Mouse (Mus musculus) layer of hippocampus, postnatal 14 days (tissue): ENCODE results near the gene Ptgr2. TPM values are rescaled to one million over a fixed set of nuclear protein-coding genes. Genes with fewer than 3 reads are reported as not detected.
"Not testable (repeated sequence)": the region's sequence is repeated elsewhere in the genome, so short reads cannot be mapped to it uniquely, and the experiment has no call there.

Experiments used
- DNase-seq, 2 experiments: peaks; one replicate each; pipeline ENCODE4 v3.0.0; 2021 to 2022; ENCODE audit warnings: low spot score in 2 of 2, mixed read lengths in 1 of 2
- total RNA-seq, 2 experiments: library from RNA; stranded (reverse); gene quantifications; 2 replicates each; pipeline ENCODE4 v1.2.3; 2021

Ptgr2 gene
- total RNA-seq, 2 experiments from 2014 or later, result 38.9 to 39.4 TPM

DNA sequence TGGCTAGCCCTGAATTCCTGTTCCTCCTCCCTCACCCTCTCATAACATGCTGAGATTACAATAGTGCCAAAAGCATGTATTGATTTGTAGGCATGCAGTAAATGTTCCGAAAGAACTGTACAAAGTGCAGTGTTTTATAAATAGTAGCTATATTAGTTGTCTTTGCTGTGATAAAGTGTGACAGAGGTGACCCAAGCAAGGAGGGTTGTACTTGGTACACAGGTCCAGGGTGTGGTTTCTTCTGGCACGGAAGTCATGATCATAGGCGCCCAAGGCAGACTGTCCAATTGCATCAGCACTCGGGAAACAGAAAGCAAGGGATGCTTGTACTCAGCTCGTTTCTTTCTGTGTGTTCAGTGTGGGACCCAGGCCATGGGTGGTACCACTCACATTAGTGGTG lies 19.1 kb downstream of the Ptgr2 start:
- no peak for DNase-seq

DNA sequence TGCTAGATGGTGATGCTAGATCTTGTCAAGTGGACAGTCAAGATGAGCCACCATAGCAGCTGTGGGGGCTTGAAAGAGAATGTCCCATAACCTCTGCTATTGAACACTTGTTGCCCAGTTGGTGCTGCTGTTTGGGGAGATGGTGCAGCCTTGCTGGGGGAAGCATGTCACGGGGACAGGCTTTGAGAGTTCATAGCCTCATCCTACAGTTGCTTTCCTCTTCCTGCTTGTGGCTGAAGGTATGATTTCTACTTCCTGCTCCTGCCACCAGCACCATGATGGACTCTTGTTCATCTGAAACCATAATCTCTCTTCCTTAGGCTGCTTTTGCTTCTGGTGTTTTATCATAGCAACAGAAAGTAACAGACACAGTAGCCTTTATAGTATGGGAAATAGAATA lies 19.5 kb downstream of the Ptgr2 start:
- no peak for DNase-seq

DNA sequence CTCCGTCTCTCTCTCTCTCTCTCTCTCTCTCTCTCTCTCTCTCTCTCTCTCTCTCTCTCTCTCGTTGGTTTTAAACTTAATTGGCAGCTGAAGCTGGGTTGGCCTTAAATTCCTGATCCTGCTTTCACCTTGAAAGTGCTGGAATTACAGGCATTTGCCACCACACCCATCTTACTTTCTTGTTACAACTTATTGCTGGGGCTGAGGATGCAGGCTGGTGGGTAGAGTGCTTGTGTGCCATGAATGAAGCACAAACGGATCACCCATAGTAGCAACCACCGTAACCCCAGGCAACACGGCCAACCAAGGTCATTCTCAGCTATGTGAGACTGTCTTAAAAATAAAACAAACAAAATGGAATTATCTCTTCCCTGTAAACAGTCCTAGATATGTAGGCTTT lies 26.3 kb downstream of the Ptgr2 start:
- DNase-seq, result no peak

DNA sequence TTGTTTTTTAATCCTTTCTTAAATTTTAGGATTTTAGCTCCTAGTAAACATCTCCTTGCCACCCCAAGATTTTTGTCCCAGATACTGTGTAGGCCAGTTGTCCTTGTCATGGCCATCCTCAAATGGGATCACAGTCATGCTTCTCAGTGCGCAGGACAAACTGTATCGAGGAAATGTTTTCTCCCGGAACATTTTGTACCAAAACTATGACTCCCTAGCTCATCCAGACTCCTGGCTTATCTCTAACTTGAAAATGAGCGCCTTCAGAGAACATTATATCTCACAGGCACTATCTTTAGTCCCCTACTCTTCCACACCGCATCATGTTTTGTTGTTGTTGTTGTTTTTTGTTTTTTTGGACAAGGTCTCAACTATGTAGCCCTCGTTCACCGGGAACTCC lies 31.0 kb downstream of the Ptgr2 start:
- DNase-seq, result no peak

DNA sequence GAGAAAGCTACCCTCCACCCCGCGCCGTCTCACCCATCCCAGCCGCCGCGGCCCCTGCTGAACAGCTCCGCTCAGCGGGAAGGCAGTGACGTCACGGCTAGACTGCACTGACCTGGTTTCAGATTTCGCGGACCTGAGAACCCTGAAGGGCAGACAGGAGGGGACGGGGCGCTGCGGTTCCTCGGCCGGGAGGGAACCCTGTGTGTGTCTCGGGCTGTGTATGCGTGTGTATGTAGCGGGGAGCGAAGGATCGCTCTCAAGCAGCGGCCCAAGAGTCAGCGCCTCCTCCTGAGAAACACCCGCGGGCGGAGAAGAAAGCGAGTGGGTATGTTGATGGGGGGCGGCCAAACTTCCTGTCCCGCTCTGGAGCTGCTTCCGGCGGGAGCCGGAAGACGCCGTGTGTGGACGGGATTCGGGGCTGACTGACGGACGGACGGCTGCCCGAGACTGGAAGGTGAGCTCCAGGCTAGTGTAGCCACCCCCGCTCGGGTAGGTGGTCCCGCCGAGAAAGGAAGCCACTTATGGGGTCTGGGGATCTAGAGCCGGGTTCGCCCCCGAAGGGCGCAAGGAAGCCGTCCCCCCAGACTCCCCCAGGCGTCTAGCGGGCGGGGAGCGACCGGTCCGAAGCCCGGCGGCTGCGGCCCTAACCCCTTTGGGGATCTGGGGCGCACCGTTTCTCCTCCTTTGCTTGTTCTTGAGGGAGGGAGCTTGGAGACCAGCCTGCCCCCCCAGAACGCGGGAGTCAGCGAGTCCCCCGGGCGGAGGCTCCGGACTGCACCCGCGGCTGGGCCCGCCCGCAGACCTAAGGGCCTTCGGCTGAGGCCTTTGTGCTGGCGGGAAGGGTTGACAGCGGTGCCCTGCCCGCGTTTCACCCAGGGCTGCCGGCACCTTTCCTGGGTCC lies 31.9 kb downstream of the Ptgr2 start, which contains the start of gene Zfp410:
Gene Zfp410 (plus strand): TSS at position 132 of the 901 bp plus-strand sequence.
- DNase-seq, result peak; percentile 80

DNA sequence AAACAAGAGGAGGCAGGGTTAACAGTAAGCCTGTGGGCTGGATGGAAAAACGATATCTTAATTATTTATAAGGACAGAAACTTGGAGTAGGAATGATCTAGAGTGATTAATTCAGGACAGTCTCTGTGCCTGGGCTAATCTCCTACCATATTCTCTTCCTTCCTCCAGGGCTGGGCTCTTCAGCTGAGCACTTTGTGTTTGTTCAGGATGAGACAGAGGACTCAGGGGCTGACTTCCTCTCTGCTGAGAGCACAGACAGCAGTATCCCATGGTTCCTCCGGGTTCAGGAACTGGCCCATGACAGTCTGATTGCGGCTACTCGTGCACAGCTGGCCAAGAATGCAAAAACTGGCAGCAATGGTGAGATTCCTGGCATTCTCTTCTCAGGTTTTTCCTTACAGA lies 42.1 kb downstream of the Ptgr2 start:
- no peak for DNase-seq

DNA sequence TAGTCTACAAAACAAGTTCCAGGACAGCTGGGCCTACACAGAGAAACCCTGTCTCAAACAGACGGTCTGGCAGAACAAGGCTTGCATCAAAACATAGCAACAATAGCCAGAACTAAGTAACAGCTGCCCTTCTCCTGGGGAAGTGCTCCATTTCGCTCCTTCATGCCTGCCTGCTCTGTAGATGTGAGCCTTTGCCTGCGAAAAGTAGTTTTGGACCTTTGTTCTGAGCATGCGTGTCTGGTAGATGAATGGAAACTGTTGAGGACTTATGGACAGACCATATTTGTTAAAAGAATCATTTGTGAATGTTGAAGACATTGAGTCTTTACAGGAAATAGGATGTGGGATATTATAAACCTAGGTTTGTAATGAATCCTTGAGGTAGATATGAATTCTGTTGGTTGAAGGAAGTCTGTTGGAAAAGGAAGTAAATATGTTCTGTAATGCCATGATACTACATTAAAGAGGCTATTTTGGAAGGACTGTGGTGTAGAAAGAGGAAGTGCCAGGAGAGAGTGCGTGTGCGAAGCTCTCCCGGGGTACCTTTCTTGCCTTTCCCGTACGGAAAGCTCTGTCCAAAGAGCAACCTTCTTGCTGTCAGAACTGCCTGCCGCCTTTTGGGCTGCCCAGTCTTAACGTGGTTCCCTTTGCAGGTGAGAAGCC lies 52.1 kb downstream of the Ptgr2 start:
- DNase-seq, result no peak

DNA sequence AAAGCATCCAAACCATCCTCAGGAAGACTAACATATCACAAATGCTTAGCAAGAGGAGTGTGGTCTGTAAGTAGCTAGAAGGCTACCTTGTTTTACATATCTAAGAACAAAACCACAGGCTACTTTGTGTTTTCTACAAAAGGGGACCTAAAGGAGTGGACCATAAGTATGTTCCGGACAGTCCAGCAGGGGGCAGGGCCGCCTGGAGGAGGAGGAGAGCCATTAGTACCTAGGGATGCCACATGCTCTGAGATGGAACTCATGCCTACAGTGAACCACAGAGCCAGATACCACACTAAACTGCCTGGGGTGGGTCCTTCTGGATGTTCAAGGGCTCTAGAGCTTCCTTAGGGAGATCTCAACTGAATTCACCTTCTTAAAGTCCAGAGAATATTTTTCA lies 62.2 kb downstream of the Ptgr2 start:
- no peak for DNase-seq

DNA sequence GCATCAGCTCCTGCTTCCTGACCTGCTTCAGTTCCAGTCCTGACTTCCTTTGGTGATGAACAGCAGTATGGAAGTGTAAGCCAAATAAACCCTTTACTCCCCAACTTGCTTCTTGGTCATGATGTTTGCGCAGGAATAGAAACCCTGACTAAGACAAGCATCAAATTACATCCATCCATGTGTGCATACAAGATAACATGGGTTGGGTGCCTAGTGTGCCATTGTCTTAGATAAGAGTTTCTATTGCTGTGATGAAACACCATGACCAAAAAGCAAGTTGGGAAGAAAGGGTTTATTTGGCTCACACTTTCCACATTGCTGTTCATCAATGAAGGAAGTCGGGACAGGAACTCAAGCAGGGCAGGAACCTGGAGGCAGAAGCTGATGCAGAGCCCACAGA lies 73.7 kb downstream of the Ptgr2 start:
- not testable (repeated sequence) for DNase-seq

DNA sequence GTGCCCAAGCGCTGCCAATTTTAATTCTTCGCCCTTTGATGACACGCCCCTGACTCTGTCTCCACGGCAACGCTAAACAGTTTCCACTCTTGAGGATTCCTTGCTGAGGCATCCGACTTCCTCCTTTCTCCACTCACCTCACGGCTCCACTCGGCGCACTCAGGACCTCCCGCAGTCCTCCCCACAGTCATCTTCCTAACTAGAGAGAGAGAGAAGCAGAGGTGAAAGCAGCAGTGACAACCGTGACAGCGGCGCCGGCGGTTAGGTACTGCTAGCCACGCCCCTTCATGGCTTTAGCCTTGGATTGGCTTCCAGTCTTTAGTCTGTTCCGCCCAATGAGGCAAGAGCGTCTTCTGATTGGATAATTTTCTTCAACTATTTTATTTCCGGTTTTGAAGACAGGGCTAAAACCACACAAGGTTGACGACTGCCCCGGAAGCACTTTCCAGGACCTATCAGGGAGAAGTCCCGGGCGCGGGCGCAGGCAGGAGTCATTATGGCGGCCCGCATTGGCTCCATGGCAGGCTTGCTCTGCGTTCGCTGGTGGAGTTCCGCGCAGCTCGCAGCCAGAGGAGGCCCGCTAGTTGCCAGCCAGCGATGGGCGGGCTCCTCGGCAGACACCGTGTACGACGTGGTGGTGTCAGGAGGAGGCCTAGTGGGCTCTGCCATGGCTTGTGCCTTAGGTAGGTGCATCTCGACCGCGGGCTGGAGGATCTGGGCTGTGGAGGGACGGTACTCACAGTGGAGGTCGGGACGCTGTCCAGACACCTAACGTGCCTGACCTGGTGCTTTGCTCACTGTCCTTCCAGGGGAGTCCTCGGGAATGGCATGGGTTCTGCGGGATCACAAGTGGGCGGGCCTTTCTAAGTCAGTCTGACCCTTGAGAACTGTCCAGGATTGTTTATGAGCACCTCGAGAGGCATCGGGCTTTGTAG lies 76.8 kb downstream of the Ptgr2 start, which contains the start of the genes Coq6 and Fam161b:
Gene Coq6 (plus strand): TSS at position 103 of the 935 bp plus-strand sequence.
Gene Fam161b (minus strand): TSS at position 279 of the 935 bp plus-strand sequence.
- peak; percentile 89 to 97 for DNase-seq

DNA sequence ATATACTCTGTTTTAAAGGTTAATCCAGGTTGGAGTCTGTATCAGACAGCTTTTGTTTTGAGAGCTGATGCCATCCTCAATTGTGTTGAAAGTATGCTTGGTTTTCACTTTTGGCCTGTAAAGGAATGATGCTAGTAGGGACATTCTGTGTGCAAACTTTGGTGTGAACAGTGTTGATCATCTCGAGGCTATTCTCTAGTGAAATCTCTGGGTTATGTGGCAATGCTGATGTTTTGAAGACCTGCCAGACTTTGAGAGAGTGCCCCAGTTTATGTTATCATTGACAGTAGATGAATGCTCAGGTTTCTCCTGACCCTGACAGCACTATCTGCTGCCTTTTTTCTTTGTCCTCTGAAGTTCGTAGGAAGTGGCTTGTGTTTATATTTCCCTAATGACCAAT lies 77.8 kb downstream of the Ptgr2 start:
- no peak for DNase-seq

DNA sequence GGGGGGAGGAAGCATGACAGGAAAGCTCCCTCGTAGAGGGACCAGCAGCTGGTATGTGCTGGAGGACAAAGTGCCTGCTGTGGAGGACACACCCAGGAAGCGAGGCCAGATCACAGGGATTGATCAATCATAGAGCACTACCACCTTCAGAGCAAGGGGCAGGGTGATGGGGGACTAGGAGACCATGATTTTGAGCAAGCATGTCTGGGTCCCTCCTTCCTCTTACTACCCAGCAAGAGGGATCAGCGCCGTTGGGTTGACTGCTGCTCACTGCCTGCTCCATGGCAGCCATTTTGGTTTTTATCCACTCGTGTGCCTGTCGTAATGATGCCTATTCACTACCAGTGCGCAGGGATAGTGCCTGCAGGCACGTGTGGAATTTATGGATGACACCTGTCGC lies 79.3 kb downstream of the Ptgr2 start:
- DNase-seq, result no peak

DNA sequence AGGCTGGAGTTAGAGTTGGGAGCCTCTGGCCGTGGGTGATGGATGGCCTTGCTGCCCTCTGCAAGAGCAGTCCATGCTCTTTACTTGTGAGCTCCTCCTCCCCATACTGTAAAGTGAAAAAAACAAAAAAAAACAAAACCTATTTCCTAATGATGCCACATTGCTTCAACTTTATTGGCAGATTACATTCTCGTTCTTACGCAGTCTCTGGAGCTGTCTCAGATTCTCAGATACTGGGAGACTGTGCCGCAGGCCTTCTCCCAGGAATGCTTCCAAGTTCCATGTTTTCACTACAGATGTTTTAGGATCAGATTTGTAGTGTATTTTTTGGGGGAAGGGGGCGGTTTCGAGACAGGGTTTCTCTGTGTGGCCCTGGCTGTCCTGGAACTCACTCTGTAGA lies 80.1 kb downstream of the Ptgr2 start:
- no peak for DNase-seq

Other genes starting within 250 kb of the Ptgr2 start
- 1 to 10 TPM; 2.2 to 4.4 TPM for gene Acot4, start 246.9 kb upstream of the Ptgr2 start, total RNA-seq
- gene Gm49366, start 246.3 kb upstream of the Ptgr2 start, total RNA-seq, result not detected
- gene Acot3, start 233.1 kb upstream of the Ptgr2 start, total RNA-seq, result 1 to 10 TPM; 1.2 to 1.8 TPM
- 1 to 10 TPM; 6.2 to 6.5 TPM for gene Acot5, start 215.9 kb upstream of the Ptgr2 start, total RNA-seq
- gene Acot6, start 184.6 kb upstream of the Ptgr2 start, total RNA-seq, result 1 to 10 TPM; 4.7 to 5.0 TPM
- 100 to 1,000 TPM in 1 of 2 experiments, 10 to 100 TPM in 1; 94.3 to 102 TPM for gene Dnal1, start 170.9 kb upstream of the Ptgr2 start, total RNA-seq
- 1 to 10 TPM; 3.3 to 4.5 TPM for gene Pnma1, start 136.7 kb upstream of the Ptgr2 start, total RNA-seq
- gene Elmsan1, start 66.4 kb upstream of the Ptgr2 start, total RNA-seq, result 10 to 100 TPM; 17.0 to 18.1 TPM
- 10 to 100 TPM; 35.9 to 39.0 TPM for gene Zfp410, start 31.6 kb downstream of the Ptgr2 start, total RNA-seq
- 10 to 100 TPM; 22.9 to 23.6 TPM for gene Coq6, start 76.4 kb downstream of the Ptgr2 start, total RNA-seq
- gene Fam161b, start 76.6 kb downstream of the Ptgr2 start, total RNA-seq, result 1 to 10 TPM; 9.6 to 9.7 TPM
- 10 to 100 TPM; 24.9 to 26.3 TPM for gene Entpd5, start 123.8 kb downstream of the Ptgr2 start, total RNA-seq
- gene Bbof1, start 123.8 kb downstream of the Ptgr2 start, total RNA-seq, result 1 to 10 TPM; 7.1 to 8.3 TPM
- 10 to 100 TPM; 12.1 to 12.2 TPM for gene Rnf113a2, start 132.0 kb downstream of the Ptgr2 start, total RNA-seq
- 10 to 100 TPM; 45.5 to 51.4 TPM for gene Aldh6a1, start 165.8 kb downstream of the Ptgr2 start, total RNA-seq
- gene Lin52, start 166.2 kb downstream of the Ptgr2 start, total RNA-seq, result 10 to 100 TPM; 17.4 to 20.3 TPM